Comparison of ENCODE assay signal across 11 mouse cellular contexts in the genomic region with DNA sequence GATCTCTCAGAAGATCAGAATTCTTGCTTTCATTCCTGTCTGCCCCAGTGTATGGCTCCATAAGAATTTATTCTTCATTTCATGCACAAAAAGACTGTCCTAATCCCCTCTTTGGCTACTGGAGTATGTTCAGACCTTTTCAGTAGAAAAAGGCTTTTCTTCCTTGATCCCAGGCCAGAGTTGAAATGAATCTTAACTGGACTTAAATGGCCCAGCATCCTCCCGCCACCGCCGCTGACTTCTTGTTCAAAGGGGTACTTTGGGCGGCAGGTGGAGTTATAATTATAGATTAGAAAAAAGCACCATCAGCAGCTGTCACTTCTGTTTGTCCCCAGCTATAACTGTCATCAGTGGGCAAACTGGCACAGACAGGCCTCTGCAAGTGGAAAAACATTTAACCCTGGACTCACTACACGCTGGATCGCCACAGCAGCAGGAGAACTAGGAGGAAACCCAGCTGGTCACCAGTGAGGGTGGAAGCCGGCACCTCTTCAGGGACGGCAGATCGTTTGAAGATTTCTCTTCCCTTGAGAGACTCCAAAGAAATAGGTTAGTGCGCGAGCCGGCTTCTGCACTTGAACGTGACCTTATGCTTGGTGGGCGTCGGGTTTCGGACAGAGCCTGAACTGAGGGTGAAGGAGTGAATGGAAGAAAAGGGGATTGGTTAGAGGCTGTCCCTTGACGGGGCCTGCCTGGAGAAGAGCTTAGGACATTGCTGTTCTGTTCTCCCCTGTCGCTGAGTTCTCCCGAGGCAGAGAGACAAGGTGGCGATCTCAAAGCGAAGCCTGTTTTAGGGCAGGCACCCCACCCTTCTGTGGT. TPM values are rescaled to one million over a fixed set of nuclear protein-coding genes. Genes with fewer than 3 reads are reported as not detected.
A peak's percentile ranks its signal among the peaks of the same experiment; 100 is the strongest.
DNase-seq lines count a peak whose midpoint lies in the region; ATAC-seq lines count a peak whose summit lies in the region.
"Had no signal": no experiment of that assay in that cellular context is flagged by ENCODE, and none has a peak within 500 bp of the region (broad histone marks: within the 10 kb centered on the region; RNA-seq: fewer than 3 reads in every experiment).

A gene (plus strand): TSS at position 51 of the 819 bp plus-strand sequence.

- no peak for ATAC-seq in heart, embryonic 11.5 days (replicated peaks; ENCODE audit: insufficient number of reproducible peaks, low FRiP score, low TSS enrichment)
- no peak for ATAC-seq in midbrain, embryonic 12.5 days (ENCODE audit: low FRiP score, low read depth)

- no peaks in the 10 kb centered on the region for H3K9me3 ChIP-seq in heart, embryonic 11.5 days (replicated peaks; ENCODE audit: control insufficient read depth, low read length)
- H3K9me3 ChIP-seq in midbrain, embryonic 12.5 days: no peaks in the 10 kb centered on the region
- H3K9me3 ChIP-seq: G1E; liver, embryonic 15.5 days had no signal

- H3K4me3 ChIP-seq in heart, embryonic 11.5 days (ENCODE audit: low read depth, low read length): no peak within 1 kb of the TSS
- peak within 1 kb of the TSS; percentile 30; the same call in 1 of the 2 replicates for H3K4me3 ChIP-seq in brown adipose tissue, adult 24 weeks (ENCODE audit: insufficient read depth, low read depth, low read length)
- H3K4me3 ChIP-seq in midbrain, embryonic 12.5 days: no peak within 1 kb of the TSS
- H3K4me3 ChIP-seq: liver, embryonic 15.5 days had no signal

- peak within 1 kb of the TSS; percentile 8; the same call in 1 of the 2 replicates for H3K9ac ChIP-seq in heart, embryonic 11.5 days (ENCODE audit: low read depth, low read length)
- H3K9ac ChIP-seq in midbrain, embryonic 12.5 days (replicated peaks): no peak within 1 kb of the TSS
- H3K9ac ChIP-seq: liver, embryonic 15.5 days had no signal

- no peaks in the 10 kb centered on the region for H3K27me3 ChIP-seq in heart, embryonic 11.5 days (ENCODE audit: control insufficient read depth, insufficient read depth, low read length)
- H3K27me3 ChIP-seq in midbrain, embryonic 12.5 days: no peaks in the 10 kb centered on the region
- H3K27me3 ChIP-seq: liver, embryonic 15.5 days had no signal

- H3K4me1 ChIP-seq in heart, embryonic 11.5 days (ENCODE audit: control insufficient read depth, insufficient read depth, low read length): peaks cover 2% of the 10 kb centered on the region; the same call in 1 of the 2 replicates
- H3K4me1 ChIP-seq in brown adipose tissue, adult 24 weeks (ENCODE audit: control insufficient read depth, insufficient read depth, insufficient read length, low read length): no peaks in the 10 kb centered on the region
- peaks cover 22% of the 10 kb centered on the region for H3K4me1 ChIP-seq in midbrain, embryonic 12.5 days
- H3K4me1 ChIP-seq: liver, embryonic 15.5 days had no signal

- no peaks in the 10 kb centered on the region for H3K36me3 ChIP-seq in heart, embryonic 11.5 days (ENCODE audit: control insufficient read depth, insufficient read depth, low read length)
- H3K36me3 ChIP-seq in midbrain, embryonic 12.5 days: no peaks in the 10 kb centered on the region
- H3K36me3 ChIP-seq: G1E; liver, embryonic 15.5 days had no signal

- no peak within 1 kb of the TSS for H3K27ac ChIP-seq in heart, embryonic 11.5 days (ENCODE audit: low read depth, low read length)
- H3K27ac ChIP-seq in brown adipose tissue, adult 24 weeks (replicated peaks; ENCODE audit: low read depth, low read length): no peak within 1 kb of the TSS
- H3K27ac ChIP-seq in midbrain, embryonic 12.5 days (replicated peaks): peak within 1 kb of the TSS; percentile 20
- H3K27ac ChIP-seq: liver, embryonic 15.5 days had no signal

- DNase-seq in heart, adult 18-20 months: no peak
- DNase-seq in gastrocnemius, postnatal 4 days (ENCODE audit: low spot score in 2 of 2): no peak
- no peak for DNase-seq in right cerebral cortex, postnatal 4 days
- DNase-seq in left cerebral cortex, postnatal 14 days (ENCODE audit: low spot score in 2 of 2): no peak
- no peak for DNase-seq in adrenal gland, postnatal 25 days
- DNase-seq: thymus, postnatal 14 days had no signal

- H3K4me2 ChIP-seq in heart, embryonic 11.5 days: peak within 1 kb of the TSS; percentile 35
- H3K4me2 ChIP-seq in midbrain, embryonic 12.5 days (replicated peaks): peak within 1 kb of the TSS; percentile 6; the same call in 1 of the 2 replicates
- H3K4me2 ChIP-seq: liver, embryonic 15.5 days had no signal

- WGBS in heart, embryonic 11.5 days (ENCODE audit: insufficient replicate concordance): 49% methylated on average over 21 of the region's 21 CpGs
- 32% methylated on average over 21 of the region's 21 CpGs for WGBS in midbrain, embryonic 12.5 days

- intact Hi-C loops in left cerebral cortex, postnatal 14 days (cut with DNase I): no loop called here

RNA-seq across cellular contexts. Expression of the gene that starts here (rescaled TPM):
- polyA plus RNA-seq in heart, embryonic 11.5 days (2014; fragmentation: Nextera tagmentation; extraction: Ambion mirVana): 0.14 and 0.18 TPM in 2 replicates
- 1 to 10 TPM; 6.0 to 7.6 TPM for total RNA-seq in heart, adult 18-20 months (2021)
- polyA plus RNA-seq in brown adipose tissue, adult 24 weeks (2012; ENCODE audit: insufficient read depth, insufficient read length, missing spikeins): not detected in 2 replicates
- 10 to 100 TPM; 10.9 to 12.7 TPM for total RNA-seq in gastrocnemius, postnatal 4 days (2021)
- polyA plus RNA-seq in midbrain, embryonic 12.5 days (2016; fragmentation: Nextera tagmentation; extraction: Ambion mirVana): 0.10 TPM in 2 replicates
- total RNA-seq in left cerebral cortex, postnatal 14 days (2021): under 1 TPM; 0.20 to 0.40 TPM
- total RNA-seq in adrenal gland, postnatal 25 days (2021): 0.33 and 0.49 TPM in 2 replicates
- total RNA-seq: G1E had no signal
- polyA plus RNA-seq: G1E had no signal
